Mouse (Mus musculus): Measurements from ENCODE around the gene Smad1. TPM values are rescaled to one million over a fixed set of nuclear protein-coding genes. Genes with fewer than 3 reads are reported as not detected.

Smad1 gene
- 4.6 TPM for polyA plus RNA-seq (2017; shearing (Covaris generic))

DNA sequence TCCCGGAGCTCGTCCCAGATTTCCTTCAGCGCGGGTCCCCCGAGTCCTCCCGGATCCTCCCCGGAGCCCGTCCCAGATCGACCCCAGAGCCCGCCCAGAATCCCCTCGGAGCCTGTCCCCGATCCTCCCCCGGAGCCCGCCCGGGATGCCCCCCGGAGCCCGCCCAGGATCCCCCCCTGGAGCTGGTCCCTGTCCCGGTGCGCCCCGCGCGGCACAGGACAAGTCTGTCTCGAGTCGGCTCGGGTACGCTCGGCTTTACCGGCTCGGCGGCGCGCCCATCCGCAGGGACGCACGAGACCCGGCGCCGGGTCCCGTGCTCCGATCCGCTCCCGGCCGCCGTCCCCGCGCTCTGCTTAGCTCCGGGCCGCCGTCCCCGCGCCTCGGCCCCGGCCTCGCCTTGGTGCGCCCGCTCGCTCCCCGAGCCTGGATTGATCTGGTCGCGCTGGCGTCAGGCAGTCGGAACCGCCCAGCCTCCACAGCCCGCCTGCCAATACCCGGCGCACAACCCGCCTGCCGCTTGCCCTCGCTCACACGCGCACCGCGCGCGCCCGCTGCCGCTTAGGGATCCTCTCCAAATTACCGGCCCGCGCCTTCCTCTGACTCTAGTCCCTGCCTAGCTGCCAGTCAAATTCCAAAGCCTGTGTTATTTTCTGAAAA, at the start of gene Smad1:
Smad1 (minus strand) TSS at position 525 of the 657 bp plus-strand sequence.

GRCm38 (mm10) chr8:79294610-79295275, 104.6 kb downstream of the Smad1 start, which contains the start of gene Mmaa:
Gene Mmaa (minus strand): TSS chr8:79294937.

Other genes with a start within 250 kb of the Smad1 start
- not detected for gene 1700011L22Rik, start 150.9 kb downstream of the Smad1 start, polyA plus RNA-seq (2017; shearing (Covaris generic))
- 10.9 TPM for gene Mmaa, start 104.6 kb downstream of the Smad1 start, polyA plus RNA-seq (2017; shearing (Covaris generic))
- gene Otud4, start 240.1 kb upstream of the Smad1 start, polyA plus RNA-seq (2017; shearing (Covaris generic)): 8.5 TPM